Mouse (Mus musculus): ENCODE results near the gene Plin3.

Gene Plin3

GRCm38 (mm10) chr17:56233818-56234469 lies 58.7 kb downstream of the Plin3 start:
- DNase-seq = peak; percentile 87

- DNase-seq = peak; percentile 34
These were observed 59.3 kb downstream of the Plin3 start for GRCm38 (mm10) chr17:56233389-56233788.

GRCm38 (mm10) chr17:56229943-56230342 lies 62.7 kb downstream of the Plin3 start:
- no peak for DNase-seq

Data from cerebellum, adult 11 months (tissue).